Mouse (Mus musculus) adrenal gland, postnatal 10 days (tissue): ENCODE measurements around the gene Rasl11b. TPM values are rescaled to one million over a fixed set of nuclear protein-coding genes. Genes with fewer than 3 reads are reported as not detected.

Source experiments
- DNase-seq: peaks from one replicate; pipeline ENCODE4 v3.0.0; 2021; ENCODE audit warnings: mixed read lengths
- total RNA-seq, 2 experiments: library from RNA; stranded (reverse); gene quantifications; 2 replicates each; pipeline ENCODE4 v1.2.3; 2021

Rasl11b gene
- total RNA-seq, 2 experiments from 2014 or later: 15.7 to 18.6 TPM

DNA sequence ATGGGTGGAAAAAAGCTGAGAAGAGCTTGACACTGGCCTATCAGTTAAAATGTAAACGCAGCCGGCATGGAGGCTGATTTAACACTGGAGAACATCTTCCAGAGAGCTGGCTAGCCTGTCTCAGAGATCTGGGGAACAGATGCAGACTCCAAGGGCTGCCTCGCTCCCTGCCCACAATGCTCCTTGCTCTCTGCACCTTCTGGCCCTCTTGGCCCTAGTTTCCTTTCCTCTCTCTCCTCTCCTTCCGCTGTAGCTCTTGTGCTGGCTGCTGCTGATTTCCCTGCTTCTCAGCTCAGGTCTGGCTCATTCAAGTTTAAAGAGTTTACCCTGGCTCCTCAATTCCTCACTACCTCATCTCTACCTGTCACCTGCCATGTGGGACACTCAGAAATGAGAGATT lies 14.6 kb downstream of the Rasl11b start:
- DNase-seq: no peak

DNA sequence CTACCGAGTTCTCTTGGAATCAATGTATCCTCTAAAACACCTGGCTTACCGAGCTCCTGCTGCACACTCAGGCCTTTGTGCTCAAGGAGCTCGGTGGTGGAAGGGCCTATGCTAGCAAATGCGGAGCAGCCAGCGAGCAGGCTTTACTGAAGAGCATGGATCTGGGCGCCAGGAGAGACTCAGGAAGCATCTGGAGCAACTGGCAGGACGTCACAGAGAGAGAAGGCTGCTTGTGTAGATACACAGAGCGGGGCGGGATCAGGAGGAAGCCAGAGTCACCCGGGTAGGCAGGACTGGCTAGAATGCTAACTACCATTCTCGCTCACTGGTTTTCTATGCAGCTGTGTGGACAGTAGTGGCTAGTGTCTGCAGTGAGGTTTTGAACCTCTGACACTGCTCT lies 16.3 kb downstream of the Rasl11b start:
- DNase-seq: no peak

- DNase-seq: no peak
Observed at GRCm38 (mm10) chr5:74214501-74215110, 19.5 kb downstream of the Rasl11b start.

- DNase-seq: no peak
Observed at GRCm38 (mm10) chr5:74215125-74215524, 20.0 kb downstream of the Rasl11b start.

- DNase-seq: no peak
Observed at GRCm38 (mm10) chr5:74218524-74218923, 23.4 kb downstream of the Rasl11b start.

DNA sequence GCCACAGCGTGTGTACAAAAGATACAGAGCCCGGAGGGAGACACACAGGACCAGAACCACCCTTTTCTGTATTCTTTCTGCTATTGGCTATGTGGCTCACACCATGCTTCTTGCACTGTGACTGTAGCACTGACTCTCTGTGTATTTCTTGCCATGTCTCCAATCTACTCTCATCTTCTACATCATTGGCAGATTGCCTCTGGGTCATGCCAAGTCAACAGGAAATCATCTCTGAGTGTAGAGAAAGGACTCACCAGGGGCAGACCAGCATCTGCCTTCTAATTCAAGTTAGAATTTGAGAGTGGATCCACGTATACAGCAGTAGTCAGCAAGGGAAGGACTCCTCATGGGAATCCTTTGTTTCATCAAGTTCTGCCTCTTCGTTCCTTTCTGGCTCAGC lies 27.5 kb downstream of the Rasl11b start:
- DNase-seq: no peak

- no peak for DNase-seq
Observed at GRCm38 (mm10) chr5:74224480-74224879, 29.4 kb downstream of the Rasl11b start.

- DNase-seq: no peak
Observed at GRCm38 (mm10) chr5:74226183-74226582, 31.1 kb downstream of the Rasl11b start.

- no peak for DNase-seq
Observed at GRCm38 (mm10) chr5:74227352-74227751, 32.3 kb downstream of the Rasl11b start.

DNA sequence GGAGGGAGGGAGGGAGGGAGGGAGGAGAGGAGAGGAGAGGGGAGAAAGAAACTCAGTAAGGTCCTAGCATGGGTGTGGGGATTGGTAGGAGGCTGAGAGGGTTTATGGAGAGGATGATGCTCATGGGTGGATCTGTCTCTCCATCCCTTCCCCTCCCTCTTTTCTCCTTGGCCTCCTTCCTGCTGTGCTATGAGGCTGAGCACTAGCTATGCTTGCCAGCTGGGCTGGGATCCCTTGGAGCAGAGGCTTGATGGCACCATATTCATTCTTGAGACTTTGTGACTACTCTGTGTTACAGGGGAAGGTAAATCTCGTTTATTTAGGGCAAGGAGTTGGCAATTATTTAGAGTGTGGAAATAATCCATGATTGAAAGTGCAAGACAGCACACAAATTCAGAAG lies 33.9 kb downstream of the Rasl11b start:
- no peak for DNase-seq

DNA sequence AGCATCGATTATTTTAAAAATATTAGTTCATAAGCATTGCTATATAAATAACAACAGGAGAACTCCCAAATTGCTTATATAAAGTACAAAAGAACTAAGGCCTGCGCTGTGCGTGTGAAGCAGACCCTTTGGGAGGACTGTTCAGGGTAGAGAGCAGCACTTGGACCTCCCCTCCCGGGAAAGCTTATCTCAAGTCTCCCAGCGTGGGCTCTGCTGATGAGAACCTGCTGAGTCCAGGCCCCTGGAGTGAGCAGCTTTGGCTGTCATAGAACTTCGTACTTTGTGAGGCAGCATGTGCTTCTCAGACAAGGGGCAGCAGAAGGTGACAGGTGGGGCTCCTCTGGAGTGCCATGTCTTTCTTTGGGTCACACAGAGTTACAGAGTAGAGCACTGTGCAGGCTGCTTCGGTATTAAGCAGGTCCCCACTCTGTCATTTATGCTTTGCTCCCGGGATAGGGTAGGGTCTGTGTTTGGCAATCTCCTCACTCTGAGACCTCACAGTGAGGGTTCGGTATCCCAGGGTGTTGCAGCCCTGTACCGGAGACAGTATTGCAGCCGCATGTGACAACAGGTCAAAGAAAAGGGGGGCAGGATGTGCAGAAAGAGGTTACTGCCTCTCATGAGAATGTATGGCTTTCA lies 34.8 kb downstream of the Rasl11b start:
- DNase-seq: no peak

DNA sequence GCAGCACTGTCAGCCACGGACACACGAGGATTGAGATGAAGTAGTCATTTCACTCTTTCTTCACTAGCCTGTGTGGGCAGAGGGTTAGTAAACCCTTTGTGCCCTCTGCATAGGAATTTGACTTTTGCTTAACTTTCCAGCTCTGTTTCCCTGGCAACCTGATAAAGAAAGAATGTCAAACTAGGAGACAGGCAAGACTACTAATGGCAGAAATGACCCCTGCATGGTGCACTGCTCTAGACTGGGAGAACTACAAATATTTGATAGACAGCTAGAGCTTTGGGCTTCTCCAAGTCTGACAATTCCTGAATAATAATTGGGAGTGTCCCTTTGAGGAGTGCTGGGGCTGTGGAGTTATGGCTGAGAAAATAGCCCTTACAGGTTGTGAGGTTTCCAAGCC lies 35.4 kb downstream of the Rasl11b start:
- no peak for DNase-seq

DNA sequence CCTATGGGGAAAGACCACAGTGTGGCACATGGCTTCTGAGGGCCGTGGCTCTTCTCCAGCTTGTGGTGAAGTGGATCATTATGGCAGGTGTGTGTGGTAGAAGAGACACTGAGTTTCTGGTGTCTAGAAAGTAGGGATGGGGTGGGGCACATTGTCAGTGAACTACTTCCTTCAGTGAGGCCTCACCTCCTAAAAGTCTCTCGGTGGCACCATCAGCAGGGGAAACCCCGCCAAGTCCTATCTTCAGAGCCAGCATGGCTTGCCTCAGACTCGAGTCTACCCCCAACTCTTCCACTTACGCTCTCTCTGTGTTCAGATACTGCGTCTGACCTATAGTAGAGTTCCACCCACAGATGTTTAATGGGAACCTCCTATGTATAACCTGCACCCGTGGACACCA lies 38.7 kb downstream of the Rasl11b start:
- DNase-seq: no peak

- DNase-seq: no peak
Observed at GRCm38 (mm10) chr5:74239369-74239768, 44.3 kb downstream of the Rasl11b start.

DNA sequence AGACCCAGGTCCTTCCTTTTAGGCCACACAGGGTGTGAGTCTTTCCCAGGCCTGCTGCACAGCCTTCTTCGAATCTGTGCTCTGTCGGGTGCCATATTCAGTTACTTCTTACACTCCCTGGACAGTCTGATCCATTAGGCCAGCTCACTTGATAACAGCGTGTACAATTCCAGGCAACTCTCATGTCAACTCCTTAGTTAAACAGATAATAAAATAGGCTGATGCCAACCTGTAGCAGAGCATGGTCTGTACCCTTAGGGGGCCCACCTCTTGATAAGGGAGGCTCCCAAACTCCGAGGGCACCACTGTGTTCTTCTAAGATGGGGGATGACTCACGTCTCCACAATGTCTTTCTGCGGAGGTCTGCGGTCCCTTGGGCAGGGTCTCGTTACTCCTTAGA lies 45.2 kb downstream of the Rasl11b start:
- DNase-seq: no peak

GRCm38 (mm10) chr5:74240926-74241680 lies 46.0 kb downstream of the Rasl11b start:
- DNase-seq: no peak

GRCm38 (mm10) chr5:74242654-74243053 lies 47.6 kb downstream of the Rasl11b start:
- DNase-seq: no peak

- peak; percentile 25 for DNase-seq
Observed at GRCm38 (mm10) chr5:74244406-74245019, 49.4 kb downstream of the Rasl11b start.

DNA sequence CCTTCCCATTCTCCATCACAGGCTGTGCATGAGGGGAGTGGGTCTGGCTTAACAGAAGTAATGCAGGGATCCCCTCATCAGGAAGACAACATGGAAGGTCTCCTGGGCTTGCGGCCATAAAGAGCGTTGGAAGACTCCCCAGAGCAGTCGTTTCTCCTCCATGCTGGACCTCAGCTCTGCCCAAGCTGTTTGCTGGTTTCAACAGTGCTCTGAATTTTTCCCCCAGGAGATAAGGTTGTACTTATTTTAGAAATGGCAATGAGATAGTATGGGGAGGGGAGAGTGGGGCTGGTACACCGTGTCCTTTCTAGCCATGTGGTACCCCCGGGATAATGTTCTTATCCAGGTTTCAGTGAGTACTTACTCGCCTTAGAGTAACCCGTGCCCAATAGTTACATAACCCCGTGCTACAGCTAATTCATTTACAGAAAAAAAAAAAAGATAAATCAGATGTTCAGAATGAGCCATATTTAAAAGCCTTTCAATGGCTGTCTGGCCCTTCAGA lies 50.6 kb downstream of the Rasl11b start:
- no peak for DNase-seq

DNA sequence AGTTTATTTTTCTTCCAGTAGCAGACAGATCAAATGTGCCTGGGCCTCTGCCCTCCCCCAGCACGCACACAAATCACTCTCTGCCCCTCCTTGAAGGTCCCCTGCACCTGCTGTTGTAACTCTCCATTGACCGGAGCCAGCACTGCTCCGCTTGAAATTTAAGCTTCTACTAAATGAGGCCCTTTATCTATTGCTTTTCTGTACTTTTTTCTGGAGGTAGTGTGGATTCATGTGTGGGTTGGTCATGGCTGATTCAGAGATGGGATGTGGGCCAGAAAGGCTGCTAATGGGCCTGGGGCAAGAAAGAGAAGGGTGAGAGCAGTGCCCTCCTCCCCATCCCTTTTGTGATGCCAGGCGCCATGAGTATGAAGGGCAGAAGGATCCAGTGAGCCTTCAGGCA lies 51.4 kb downstream of the Rasl11b start:
- no peak for DNase-seq

- DNase-seq: no peak
Observed at GRCm38 (mm10) chr5:74246971-74247370, 51.9 kb downstream of the Rasl11b start.
